Mouse (Mus musculus): ENCODE data around the gene Gm49369.

The Gm49369 gene

GRCm38 (mm10) chr7:142393191-142393590 is 10.7 kb upstream of the Gm49369 start:
- no peak for DNase-seq

- no peak for DNase-seq
These were observed 9.1 kb upstream of the Gm49369 start for GRCm38 (mm10) chr7:142391609-142392008.

- DNase-seq = no peak
These were observed 8.6 kb upstream of the Gm49369 start for GRCm38 (mm10) chr7:142391108-142391507.

GRCm38 (mm10) chr7:142389961-142390650 is 7.6 kb upstream of the Gm49369 start:
- DNase-seq = no peak

GRCm38 (mm10) chr7:142388740-142389139 is 6.3 kb upstream of the Gm49369 start:
- DNase-seq = no peak

GRCm38 (mm10) chr7:142388198-142388597 is 5.7 kb upstream of the Gm49369 start:
- DNase-seq = no peak

GRCm38 (mm10) chr7:142387419-142388148 is 5.1 kb upstream of the Gm49369 start, which contains the start of gene Ctsd:
Ctsd (minus strand) TSS chr7:142388038.
- DNase-seq = peak; percentile 98

- no peak for DNase-seq
These were observed 4.2 kb upstream of the Gm49369 start for GRCm38 (mm10) chr7:142386621-142387201.

GRCm38 (mm10) chr7:142385742-142386403 is 3.4 kb upstream of the Gm49369 start:
- DNase-seq = no peak

GRCm38 (mm10) chr7:142384306-142384705 is 1.8 kb upstream of the Gm49369 start:
- DNase-seq = no peak

- DNase-seq = no peak
These were observed 1.3 kb downstream of the Gm49369 start for GRCm38 (mm10) chr7:142381175-142381574.

GRCm38 (mm10) chr7:142379186-142379585 is 3.3 kb downstream of the Gm49369 start:
- no peak for DNase-seq

- DNase-seq = no peak
These were observed 5.1 kb downstream of the Gm49369 start for GRCm38 (mm10) chr7:142377233-142377925.

GRCm38 (mm10) chr7:142376096-142376495 is 6.4 kb downstream of the Gm49369 start:
- DNase-seq = no peak

GRCm38 (mm10) chr7:142375261-142375724 is 7.2 kb downstream of the Gm49369 start:
- DNase-seq = no peak

GRCm38 (mm10) chr7:142374413-142375015 is 8.0 kb downstream of the Gm49369 start:
- no peak for DNase-seq

- DNase-seq = no peak
These were observed 8.6 kb downstream of the Gm49369 start, which contains the start of gene Ifitm10 for GRCm38 (mm10) chr7:142373641-142374412. Ifitm10 (minus strand) TSS chr7:142373753.

GRCm38 (mm10) chr7:142373039-142373438 is 9.4 kb downstream of the Gm49369 start:
- no peak for DNase-seq

GRCm38 (mm10) chr7:142371768-142372661 is 10.5 kb downstream of the Gm49369 start:
- peak; percentile 48 for DNase-seq

GRCm38 (mm10) chr7:142371398-142371767 is 11.1 kb downstream of the Gm49369 start:
- peak; percentile 78 for DNase-seq
